Mouse (Mus musculus): ENCODE data around the gene Phf11b. TPM values are rescaled to one million over a fixed set of nuclear protein-coding genes. Genes with fewer than 3 reads are reported as not detected.
"Not testable (repeated sequence)": the region's sequence is repeated elsewhere in the genome, so short reads cannot be mapped to it uniquely, and the experiment has no call there.

The Phf11b gene
- 0.54 TPM in 1 of 2 replicates, not detected in the other for polyA plus RNA-seq (2015; fragmentation: Nextera tagmentation; extraction: Ambion mirVana)

GRCm38 (mm10) chr14:59341189-59341588 lies at the start of gene Phf11b:
Gene Phf11b, minus strand, starts transcription at chr14:59341351.
- H3K27me3 ChIP-seq; H3K4me2 ChIP-seq; ATAC-seq (ENCODE audit: low read depth); H3K9ac ChIP-seq; H3K4me3 ChIP-seq; H3K36me3 ChIP-seq; H3K27ac ChIP-seq (replicated peaks); H3K9me3 ChIP-seq; H3K4me1 ChIP-seq (replicated peaks): not testable (repeated sequence)
- 70% methylated on average over 1 of the region's 1 CpGs for WGBS

DNA sequence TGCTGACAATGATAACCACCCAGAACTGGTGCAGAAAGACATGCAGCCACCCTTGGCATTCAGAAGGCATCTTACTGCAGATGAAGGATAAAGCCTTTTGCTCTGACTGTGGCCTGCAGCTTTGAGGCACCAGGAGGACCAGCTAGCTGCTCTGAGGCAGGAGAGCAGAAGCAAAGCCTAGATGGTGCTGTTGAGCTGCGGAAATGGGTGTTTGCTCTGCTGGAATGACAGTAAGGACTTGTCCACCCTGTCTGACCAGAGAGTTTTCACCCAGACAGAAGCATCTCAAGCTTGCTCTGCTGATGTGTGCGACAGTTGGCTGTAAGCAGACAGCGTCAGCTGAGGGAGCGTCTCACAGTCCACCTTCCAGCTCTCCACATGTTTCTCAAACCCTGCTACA lies 49.0 kb upstream of the Phf11b start:
- not testable (repeated sequence) for H3K27ac ChIP-seq (replicated peaks); H3K27me3 ChIP-seq; H3K4me2 ChIP-seq; H3K4me3 ChIP-seq; H3K4me1 ChIP-seq (replicated peaks); ATAC-seq (ENCODE audit: low read depth); H3K9me3 ChIP-seq; H3K36me3 ChIP-seq; H3K9ac ChIP-seq
- WGBS: 81% methylated on average over 4 of the region's 4 CpGs

DNA sequence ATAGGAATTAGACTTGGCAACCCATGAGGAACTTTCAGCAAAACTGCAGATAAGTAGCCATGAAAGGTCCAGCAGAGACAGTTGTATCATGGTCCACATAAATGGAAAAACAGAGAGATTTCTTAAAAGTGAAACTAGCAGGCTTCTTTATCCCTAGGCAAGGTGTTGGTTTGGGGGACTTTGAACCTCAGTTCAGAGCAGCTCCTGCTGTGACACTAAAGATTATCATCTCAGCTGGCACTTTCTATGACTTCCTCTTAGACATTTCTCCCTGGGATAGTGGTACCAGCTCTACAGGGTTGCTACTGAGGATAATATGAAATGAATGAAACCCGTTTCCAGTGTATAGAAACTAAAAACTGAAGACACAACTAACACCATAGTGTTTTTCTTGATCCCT lies 48.4 kb upstream of the Phf11b start:
- Histone ChIP-seq H3K36me3 (no peaks in the 10 kb centered on the region), H3K4me3 (no peak overlapping the region), H3K27me3 (no peaks in the 10 kb centered on the region), H3K9ac (no peak overlapping the region), H3K27ac (replicated peaks) (no peak overlapping the region), H3K9me3 (no peaks in the 10 kb centered on the region), H3K4me1 (replicated peaks) (no peaks in the 10 kb centered on the region), H3K4me2 (no peak overlapping the region)
- WGBS: 57% methylated on average over 1 of the region's 1 CpGs
- no peak for ATAC-seq (ENCODE audit: low read depth)

DNA sequence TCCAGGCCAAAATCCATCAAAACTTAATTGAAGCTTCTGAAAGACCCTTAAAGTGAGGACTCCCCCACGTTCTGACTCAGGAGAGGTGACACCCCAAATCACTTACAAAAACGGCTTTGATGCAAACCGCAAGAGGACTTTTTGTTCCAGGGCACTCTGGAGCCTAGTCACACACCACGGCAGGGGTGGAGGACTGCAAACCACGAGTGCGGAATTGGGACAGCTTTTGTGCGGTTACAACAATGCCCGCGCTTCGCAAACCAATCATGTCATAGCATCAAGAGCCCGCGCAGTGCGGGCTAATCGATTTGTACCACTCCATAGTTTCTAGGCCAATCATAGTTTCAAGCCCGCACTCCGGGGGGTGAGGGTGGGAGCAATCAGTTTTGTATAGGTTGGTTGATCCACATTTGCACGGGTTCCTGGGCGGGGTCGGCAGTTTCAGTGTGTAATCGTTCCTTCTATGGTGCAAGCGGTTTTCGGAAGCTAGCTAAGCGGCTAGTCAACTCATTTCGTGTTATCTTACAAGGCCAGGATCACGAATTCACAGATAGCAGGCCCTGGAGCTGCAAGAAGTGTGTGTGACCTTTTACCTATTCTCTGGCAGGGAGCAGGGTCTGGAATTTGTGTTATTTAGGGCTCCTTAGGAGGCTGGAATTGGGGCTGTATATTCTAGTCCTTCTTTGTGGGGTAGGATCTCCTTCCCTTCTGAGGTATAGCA lies 29.4 kb upstream of the Phf11b start:
- Histone ChIP-seq H3K4me3 (no peak overlapping the region), H3K27ac (replicated peaks) (no peak overlapping the region), H3K9me3 (peaks cover 8% of the 10 kb centered on the region), H3K9ac (no peak overlapping the region), H3K4me2 (no peak overlapping the region), H3K36me3 (no peaks in the 10 kb centered on the region), H3K27me3 (no peaks in the 10 kb centered on the region), H3K4me1 (replicated peaks) (no peaks in the 10 kb centered on the region)
- no peak for ATAC-seq (ENCODE audit: low read depth)
- WGBS: 92% methylated on average over 25 of the region's 25 CpGs

DNA sequence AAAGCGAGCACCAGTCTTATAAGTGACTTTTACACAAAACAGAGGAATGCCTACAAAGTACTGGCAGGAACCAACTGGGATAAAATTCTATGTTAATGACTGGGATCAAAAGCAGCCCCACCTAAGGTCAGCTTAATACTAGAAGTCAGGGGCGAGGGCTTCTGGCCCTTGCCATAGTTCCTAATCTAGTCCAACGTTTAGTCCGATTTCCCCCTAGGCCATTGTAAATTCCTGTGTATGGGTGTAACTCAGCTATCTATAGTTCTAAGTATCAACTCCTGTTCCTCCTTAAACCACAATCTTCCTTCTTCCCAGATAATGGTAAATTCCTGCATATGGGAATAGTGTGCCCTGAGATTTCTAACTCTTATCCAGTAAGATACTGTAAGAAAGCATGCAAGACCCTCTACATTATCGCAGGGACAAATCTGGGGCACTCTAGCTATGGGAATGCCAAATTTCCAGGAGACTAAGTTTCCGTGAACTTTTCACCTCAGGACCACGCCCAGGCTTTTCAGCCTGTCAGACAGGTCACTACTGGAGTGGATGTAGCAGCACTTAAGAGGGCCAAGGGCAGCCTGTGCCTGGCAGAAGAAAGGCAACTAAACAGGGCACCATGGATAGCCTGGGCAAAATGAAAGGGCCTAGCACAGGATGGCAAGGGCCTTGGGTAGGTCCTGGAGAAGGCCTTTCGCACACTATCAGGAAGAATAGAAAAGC lies 25.4 kb upstream of the Phf11b start:
- WGBS: 94% methylated on average over 8 of the region's 8 CpGs
- no peak overlapping the region for H3K27ac ChIP-seq (replicated peaks)
- no peaks in the 10 kb centered on the region for H3K36me3 ChIP-seq
- no peak overlapping the region for H3K4me3 ChIP-seq
- no peaks in the 10 kb centered on the region for H3K27me3 ChIP-seq
- no peak for ATAC-seq (ENCODE audit: low read depth)
- no peak overlapping the region for H3K9ac ChIP-seq
- no peak overlapping the region for H3K4me2 ChIP-seq
- no peaks in the 10 kb centered on the region for H3K4me1 ChIP-seq (replicated peaks)
- peaks cover 6% of the 10 kb centered on the region for H3K9me3 ChIP-seq

GRCm38 (mm10) chr14:59365244-59365644 lies 24.1 kb upstream of the Phf11b start, which contains the start of gene Phf11d:
Gene Phf11d, minus strand, starts transcription at chr14:59365470.
- Histone ChIP-seq H3K4me3 (no peak within 1 kb of the TSS), H3K27me3 (no peaks in the 10 kb centered on the region), H3K36me3 (no peaks in the 10 kb centered on the region), H3K9ac (no peak within 1 kb of the TSS), H3K27ac (replicated peaks) (no peak within 1 kb of the TSS), H3K9me3 (no peaks in the 10 kb centered on the region), H3K4me1 (replicated peaks) (no peaks in the 10 kb centered on the region), H3K4me2 (no peak within 1 kb of the TSS)
- no peak for ATAC-seq (ENCODE audit: low read depth)
- 84% methylated on average over 6 of the region's 6 CpGs for WGBS

DNA sequence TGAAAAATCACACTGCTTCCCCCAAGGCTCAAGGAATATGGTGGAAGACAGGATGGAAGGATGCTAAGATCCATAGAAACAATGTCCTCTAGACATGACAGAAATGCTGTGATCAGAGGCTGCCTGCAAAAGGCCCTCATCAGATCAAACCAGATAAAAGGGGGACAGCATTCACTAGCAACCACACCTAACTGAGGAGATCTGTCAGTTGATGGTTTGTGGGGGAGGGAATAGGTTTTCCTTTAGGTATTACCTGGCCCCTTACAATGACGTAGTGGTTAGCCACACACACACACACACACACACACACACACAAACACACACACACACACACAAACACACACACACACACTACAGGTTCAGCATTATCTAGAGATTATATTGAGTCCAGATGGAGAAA lies 1.6 kb downstream of the Phf11b start:
- Histone ChIP-seq H3K27ac (replicated peaks) (no peak overlapping the region), H3K4me3 (no peak overlapping the region), H3K9me3 (no peaks in the 10 kb centered on the region), H3K4me2 (no peak overlapping the region), H3K27me3 (no peaks in the 10 kb centered on the region), H3K36me3 (no peaks in the 10 kb centered on the region), H3K4me1 (replicated peaks) (no peaks in the 10 kb centered on the region), H3K9ac (no peak overlapping the region)
- ATAC-seq (ENCODE audit: low read depth): no peak
- WGBS: 83% methylated on average over 1 of the region's 1 CpGs

DNA sequence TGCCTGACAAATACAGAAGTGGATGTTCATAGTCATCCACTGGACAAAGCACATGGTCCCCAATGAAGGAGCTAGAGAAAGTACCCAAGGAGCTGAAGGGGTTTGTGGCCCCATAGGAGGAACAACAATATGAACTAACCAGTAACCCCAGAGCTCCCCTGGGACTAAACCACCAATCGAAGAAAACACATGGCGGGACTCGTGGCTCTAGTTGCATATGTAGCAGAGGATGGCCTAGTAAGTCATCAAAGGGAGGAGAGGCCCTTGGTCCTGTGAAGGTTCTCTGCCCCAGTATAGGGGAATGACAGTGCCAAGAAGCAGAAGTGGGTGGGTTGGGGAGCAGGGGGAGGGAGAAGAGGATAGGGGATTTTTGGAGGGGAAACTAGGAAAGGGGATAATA lies 5.1 kb downstream of the Phf11b start:
- H3K27ac ChIP-seq (replicated peaks); H3K27me3 ChIP-seq; H3K9ac ChIP-seq; H3K36me3 ChIP-seq; H3K4me3 ChIP-seq; H3K4me1 ChIP-seq (replicated peaks); H3K9me3 ChIP-seq; H3K4me2 ChIP-seq; ATAC-seq (ENCODE audit: low read depth): not testable (repeated sequence)
- 81% methylated on average over 3 of the region's 3 CpGs for WGBS

- not testable (repeated sequence) for H3K4me1 ChIP-seq (replicated peaks); H3K9me3 ChIP-seq; H3K4me2 ChIP-seq; H3K4me3 ChIP-seq; H3K27me3 ChIP-seq; H3K9ac ChIP-seq; H3K27ac ChIP-seq (replicated peaks); ATAC-seq (ENCODE audit: low read depth); H3K36me3 ChIP-seq
- WGBS: 67% methylated on average over 3 of the region's 3 CpGs
Observed at GRCm38 (mm10) chr14:59330499-59330898, 10.7 kb downstream of the Phf11b start.

DNA sequence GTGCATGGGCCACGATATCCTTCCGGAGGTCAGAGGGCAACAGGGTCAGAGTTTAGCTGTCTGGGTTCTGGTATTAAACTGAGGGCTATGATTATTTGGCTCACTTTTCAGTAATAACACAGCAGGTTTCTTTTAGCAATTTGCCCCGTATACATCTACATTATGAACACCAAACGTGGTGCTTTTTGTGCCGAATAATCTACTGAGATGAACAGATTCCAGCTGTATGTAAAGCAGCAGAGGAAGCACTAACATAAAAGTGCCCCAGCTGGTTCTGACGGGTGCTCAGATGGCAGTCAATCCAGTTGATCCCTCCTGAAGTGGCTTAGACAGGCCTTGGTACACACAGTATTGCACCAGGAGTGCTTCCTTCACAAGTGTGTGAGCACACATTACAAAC lies 21.2 kb downstream of the Phf11b start:
- H3K4me2 ChIP-seq; ATAC-seq (ENCODE audit: low read depth); H3K9ac ChIP-seq; H3K4me3 ChIP-seq; H3K27ac ChIP-seq (replicated peaks); H3K9me3 ChIP-seq; H3K36me3 ChIP-seq; H3K4me1 ChIP-seq (replicated peaks); H3K27me3 ChIP-seq: not testable (repeated sequence)
- WGBS: 84% methylated on average over 6 of the region's 6 CpGs

DNA sequence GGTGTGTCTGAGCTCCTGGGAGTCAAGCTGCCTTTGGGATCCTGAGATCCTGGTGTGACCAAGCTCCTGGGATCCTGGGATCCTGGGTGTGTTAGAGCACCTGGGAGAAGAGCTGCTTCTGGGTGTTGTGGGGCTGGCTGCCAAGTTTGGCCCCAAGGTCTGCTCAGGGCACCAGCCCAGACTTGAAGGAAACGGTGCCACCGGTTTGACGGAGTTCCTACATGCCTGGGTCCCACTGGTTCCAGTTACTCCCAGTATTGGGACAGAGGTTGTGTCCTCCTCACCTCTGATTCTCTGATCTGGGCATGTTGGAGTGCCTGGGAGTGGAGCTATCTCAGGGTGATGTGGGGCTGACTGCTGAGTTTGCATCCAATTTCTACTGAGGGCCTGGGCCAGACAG lies 22.1 kb downstream of the Phf11b start:
- not testable (repeated sequence) for H3K9me3 ChIP-seq; H3K27me3 ChIP-seq; H3K4me1 ChIP-seq (replicated peaks); H3K36me3 ChIP-seq; H3K4me3 ChIP-seq; H3K27ac ChIP-seq (replicated peaks); H3K9ac ChIP-seq; ATAC-seq (ENCODE audit: low read depth); H3K4me2 ChIP-seq
- 93% methylated on average over 3 of the region's 3 CpGs for WGBS

- not testable (repeated sequence) for H3K36me3 ChIP-seq; H3K4me1 ChIP-seq (replicated peaks); H3K9me3 ChIP-seq; H3K27me3 ChIP-seq; H3K4me2 ChIP-seq; ATAC-seq (ENCODE audit: low read depth); H3K4me3 ChIP-seq; H3K9ac ChIP-seq; H3K27ac ChIP-seq (replicated peaks)
- 57% methylated on average over 1 of the region's 1 CpGs for whole genome bisulfite sequencing
Observed at GRCm38 (mm10) chr14:59297391-59297790, 43.8 kb downstream of the Phf11b start, which contains the start of gene Phf11a. Gene Phf11a, minus strand, starts transcription at chr14:59297522.

- not testable (repeated sequence) for ATAC-seq (ENCODE audit: low read depth); H3K27ac ChIP-seq (replicated peaks); H3K4me2 ChIP-seq; H3K9ac ChIP-seq; H3K9me3 ChIP-seq; H3K36me3 ChIP-seq; H3K27me3 ChIP-seq; H3K4me1 ChIP-seq (replicated peaks); H3K4me3 ChIP-seq
Observed at GRCm38 (mm10) chr14:59291769-59292168, 49.4 kb downstream of the Phf11b start.
